Mouse (Mus musculus) adrenal gland, postnatal 4 days (tissue): ENCODE results near the gene Nrbf2. TPM values are rescaled to one million over a fixed set of nuclear protein-coding genes. Genes with fewer than 3 reads are reported as not detected.

Experiments used
- DNase-seq, 2 experiments: peaks; one replicate each; pipeline ENCODE4 v3.0.0; 2021 to 2022; ENCODE audit warnings: low spot score in 2 of 2, mixed read lengths in 2 of 2
- total RNA-seq, 2 experiments: library from RNA; stranded (reverse); gene quantifications; 2 replicates each; pipeline ENCODE4 v1.2.3; 2021

The Nrbf2 gene
- total RNA-seq, 2 experiments from 2014 or later: 15.5 to 16.3 TPM

- DNase-seq: no peak
These were observed 66.1 kb downstream of the Nrbf2 start for GRCm38 (mm10) chr10:67218873-67219565.

GRCm38 (mm10) chr10:67216872-67217271 is 68.2 kb downstream of the Nrbf2 start:
- no peak for DNase-seq

Other genes starting within 250 kb of the Nrbf2 start
- gene Jmjd1c, start 189.2 kb downstream of the Nrbf2 start, total RNA-seq: 10 to 100 TPM; 78.5 to 82.9 TPM
- gene Reep3, start 188.4 kb downstream of the Nrbf2 start, total RNA-seq: 10 to 100 TPM; 46.2 to 47.0 TPM